Mouse (Mus musculus) kidney, adult 9 months (tissue): Measurements from ENCODE around the gene Pdlim4.
"Not testable (repeated sequence)": the region's sequence is repeated elsewhere in the genome, so short reads cannot be mapped to it uniquely, and the experiment has no call there.

Source experiments
- DNase-seq: peaks from one replicate; pipeline ENCODE4 v3.0.0; 2022

Gene Pdlim4

DNA sequence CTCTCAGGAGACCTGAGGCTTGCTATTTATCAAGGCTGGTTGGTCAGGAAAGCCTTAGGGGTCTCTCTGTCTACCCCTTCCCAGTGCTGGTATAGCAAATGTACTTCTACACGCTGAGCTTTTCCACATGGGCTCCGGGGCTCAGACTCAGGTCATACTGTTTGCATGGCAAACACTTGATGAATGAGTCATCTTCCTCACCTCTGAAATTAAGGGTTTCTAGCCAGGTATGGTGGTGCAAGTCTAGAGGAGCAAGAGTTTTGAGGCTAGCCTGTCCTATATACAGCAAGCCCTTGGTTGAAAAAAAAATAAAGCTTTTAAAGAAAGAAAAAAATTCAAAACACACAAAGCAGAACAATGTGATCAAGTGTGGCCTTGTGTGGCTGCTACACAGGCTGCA, 57.6 kb downstream of the Pdlim4 start:
- no peak for DNase-seq

DNA sequence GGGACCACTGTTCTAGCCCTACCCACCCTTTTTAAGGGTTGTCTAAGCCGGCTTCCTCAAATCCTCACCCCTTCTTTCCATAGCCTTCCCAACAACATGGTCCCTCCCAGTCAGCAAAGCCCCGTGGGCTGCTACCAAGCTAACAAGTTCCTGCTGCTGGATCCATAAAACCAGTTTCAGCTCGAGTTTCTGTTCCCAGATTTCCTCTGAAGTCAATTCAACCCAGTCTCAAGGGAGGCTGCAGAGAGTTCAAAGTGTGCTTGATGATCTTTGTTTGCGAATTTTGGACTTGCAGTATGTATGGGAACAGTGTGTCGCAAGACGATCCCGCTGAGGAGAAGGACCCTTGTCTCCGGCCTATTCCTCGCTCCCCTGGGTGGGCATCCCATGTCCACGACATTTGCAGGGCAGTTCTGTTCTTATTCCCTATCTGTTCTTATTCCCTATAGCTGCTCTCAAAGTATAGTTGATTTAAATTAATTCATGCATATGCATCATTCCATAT, 60.3 kb downstream of the Pdlim4 start:
- DNase-seq: peak; percentile 41

DNA sequence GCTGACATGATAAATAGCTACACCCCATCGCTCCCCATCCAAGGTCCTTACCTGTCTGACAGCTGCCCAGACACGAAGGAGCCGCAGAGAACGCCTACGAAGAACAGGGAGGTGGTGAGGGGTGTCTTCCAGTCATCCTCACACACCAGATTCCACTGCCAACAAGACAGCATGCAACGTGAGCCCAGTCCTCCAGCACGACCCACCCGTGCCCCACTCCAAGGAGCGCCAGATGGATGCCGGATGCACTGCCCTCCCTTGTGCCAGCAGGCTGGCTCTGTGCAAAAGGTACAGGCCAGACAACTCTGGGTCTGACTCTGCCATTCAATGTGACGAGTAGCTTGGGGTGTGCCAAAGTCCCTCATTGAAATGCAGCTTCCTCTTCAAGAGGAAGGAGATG, 61.1 kb downstream of the Pdlim4 start:
- peak; percentile 40 for DNase-seq

GRCm38 (mm10) chr11:54006901-54007300, 61.9 kb downstream of the Pdlim4 start:
- peak; percentile 95 for DNase-seq

- not testable (repeated sequence) for DNase-seq
Measured at GRCm38 (mm10) chr11:54006362-54006761, 62.5 kb downstream of the Pdlim4 start.
